Mouse (Mus musculus) neural tube, embryonic 15.5 days (tissue): ENCODE measurements around the gene Capn10. TPM values are rescaled to one million over a fixed set of nuclear protein-coding genes. Genes with fewer than 3 reads are reported as not detected.
A peak's percentile ranks its signal among the peaks of the same experiment; 100 is the strongest.

Experiments
- ATAC-seq: fragments of 200-750 bp; cut with Nextera tagmentation; 2 replicates; pipeline ENCODE4 v1.8.0; 2017; ENCODE audit warnings: mild to moderate bottlenecking, moderate TSS enrichment, moderate library complexity; ENCODE audit not compliant: low FRiP score
- H3K27ac ChIP-seq: fragments of 300-500 bp; sonication (generic); replicated peaks from 2 replicates; pipeline ENCODE4 v1.5.1; 2015; ENCODE audit warnings: mild to moderate bottlenecking, inconsistent platforms
- H3K27me3 ChIP-seq: fragments of 300-500 bp; sonication (generic); replicated peaks from 2 replicates; pipeline ENCODE4 v1.6.1; 2015; ENCODE audit warnings: inconsistent platforms
- H3K36me3 ChIP-seq: fragments of 300-500 bp; sonication (generic); 2 replicates; pipeline ENCODE4 v1.6.1; 2015; ENCODE audit warnings: inconsistent platforms
- H3K4me1 ChIP-seq: fragments of 300-500 bp; sonication (generic); 2 replicates; pipeline ENCODE4 v1.6.1; 2015; ENCODE audit warnings: inconsistent platforms
- H3K4me2 ChIP-seq: fragments of 300-500 bp; sonication (generic); 2 replicates; pipeline ENCODE4 v1.6.1; 2015; ENCODE audit warnings: inconsistent platforms, mild to moderate bottlenecking, moderate library complexity
- H3K4me3 ChIP-seq: fragments of 300-500 bp; sonication (generic); replicated peaks from 2 replicates; pipeline ENCODE4 v1.5.1; 2015; ENCODE audit warnings: mild to moderate bottlenecking, inconsistent platforms
- H3K9ac ChIP-seq: fragments of 300-500 bp; sonication (generic); replicated peaks from 2 replicates; pipeline ENCODE4 v1.6.1; 2015; ENCODE audit warnings: mild to moderate bottlenecking, inconsistent platforms
- H3K9me3 ChIP-seq: fragments of 300-500 bp; sonication (generic); replicated peaks from 2 replicates; pipeline ENCODE4 v1.6.1; 2016; ENCODE audit warnings: inconsistent platforms
- WGBS: fragments of 180-500 bp; shearing (Covaris S2); methylation state at CpG from one replicate; pipeline ENCODE4 v1.1.7; 2015; ENCODE audit warnings: mixed read lengths; 5-methylcytosine and 5-hydroxymethylcytosine counted together
- polyA plus RNA-seq: library from polyadenylated mRNA; unstranded; fragments of >200 nt; fragmentation: Nextera tagmentation; extraction: Ambion mirVana; gene quantifications from 2 replicates; pipeline ENCODE4 v1.2.1, GENCODE M21; 2015

Gene Capn10
- 55.4 and 60.8 TPM in 2 replicates for polyA plus RNA-seq

GRCm38 (mm10) chr1:92934182-92934827 lies at the start of gene Capn10:
Gene Capn10, plus strand, starts transcription at chr1:92934376.
- ATAC-seq = peak; percentile 100
- peaks cover 18% of the 10 kb centered on the region for H3K36me3 ChIP-seq
- H3K4me3 ChIP-seq = peak within 1 kb of the TSS; percentile 67
- peak within 1 kb of the TSS; percentile 90 for H3K4me2 ChIP-seq
- H3K4me1 ChIP-seq = peaks cover 33% of the 10 kb centered on the region
- peak within 1 kb of the TSS; percentile 65 for H3K9ac ChIP-seq
- no peaks in the 10 kb centered on the region for H3K9me3 ChIP-seq
- peaks cover 5% of the 10 kb centered on the region; the same call in 1 of the 2 replicates for H3K27me3 ChIP-seq
- WGBS = under 1% methylated on average over 45 of the region's 45 CpGs
- peak within 1 kb of the TSS; percentile 99 for H3K27ac ChIP-seq

GRCm38 (mm10) chr1:92888901-92889655 lies 45.1 kb upstream of the Capn10 start:
- H3K9me3 ChIP-seq = no peaks in the 10 kb centered on the region
- H3K9ac ChIP-seq = no peak overlapping the region
- no peak overlapping the region for H3K27ac ChIP-seq
- H3K4me2 ChIP-seq = no peak overlapping the region
- no peaks in the 10 kb centered on the region for H3K4me1 ChIP-seq
- no peak overlapping the region for H3K4me3 ChIP-seq
- H3K27me3 ChIP-seq = no peaks in the 10 kb centered on the region
- WGBS = 67% methylated on average over 7 of the region's 7 CpGs
- no peak for ATAC-seq
- no peaks in the 10 kb centered on the region for H3K36me3 ChIP-seq

GRCm38 (mm10) chr1:92892791-92893190 lies 41.4 kb upstream of the Capn10 start:
- no peak overlapping the region for H3K9ac ChIP-seq
- 75% methylated on average over 3 of the region's 3 CpGs for WGBS
- no peak for ATAC-seq

GRCm38 (mm10) chr1:92893896-92894295 lies 40.3 kb upstream of the Capn10 start:
- Histone ChIP-seq H3K27ac (no peak overlapping the region), H3K4me3 (no peak overlapping the region), H3K27me3 (no peaks in the 10 kb centered on the region), H3K36me3 (no peaks in the 10 kb centered on the region), H3K4me2 (no peak overlapping the region), H3K4me1 (no peaks in the 10 kb centered on the region), H3K9me3 (no peaks in the 10 kb centered on the region), H3K9ac (no peak overlapping the region)
- WGBS = 81% methylated on average over 3 of the region's 3 CpGs
- no peak for ATAC-seq

More at GRCm38 (mm10) chr1:92892791-92893190, 41.4 kb upstream of the Capn10 start:
- Histone ChIP-seq H3K9me3 (no peaks in the 10 kb centered on the region), H3K27ac (no peak overlapping the region), H3K4me1 (no peaks in the 10 kb centered on the region), H3K27me3 (no peaks in the 10 kb centered on the region), H3K4me3 (no peak overlapping the region), H3K36me3 (no peaks in the 10 kb centered on the region), H3K4me2 (no peak overlapping the region)

- Histone ChIP-seq H3K9ac (no peak overlapping the region), H3K4me2 (no peak overlapping the region), H3K27me3 (no peaks in the 10 kb centered on the region), H3K4me3 (no peak overlapping the region), H3K9me3 (no peaks in the 10 kb centered on the region), H3K36me3 (no peaks in the 10 kb centered on the region), H3K27ac (no peak overlapping the region), H3K4me1 (no peaks in the 10 kb centered on the region)
- peak; percentile 77 for ATAC-seq
- WGBS = 15% methylated on average over 3 of the region's 3 CpGs
Observed at GRCm38 (mm10) chr1:92895089-92895488, 39.1 kb upstream of the Capn10 start.

- Histone ChIP-seq H3K4me3 (peak within 1 kb of the TSS; percentile 19), H3K4me1 (peaks cover 22% of the 10 kb centered on the region), H3K36me3 (no peaks in the 10 kb centered on the region), H3K4me2 (peak within 1 kb of the TSS; percentile 54), H3K27me3 (0 out of 2 replicates have a peak, but pooled peaks cover 5% of the 10 kb centered on the region), H3K9me3 (no peaks in the 10 kb centered on the region), H3K9ac (no peak within 1 kb of the TSS), H3K27ac (peak within 1 kb of the TSS; percentile 41; the same call in 1 of the 2 replicates)
- peak; percentile 21 for ATAC-seq
- WGBS = under 1% methylated on average over 15 of the region's 15 CpGs
Observed at GRCm38 (mm10) chr1:92902786-92903185, 31.4 kb upstream of the Capn10 start, which contains the start of gene Ankmy1. Gene Ankmy1, minus strand, starts transcription at chr1:92902906.

- Histone ChIP-seq H3K4me2 (no peak overlapping the region), H3K27me3 (0 out of 2 replicates have a peak, but pooled peaks cover 5% of the 10 kb centered on the region), H3K36me3 (no peaks in the 10 kb centered on the region), H3K4me3 (no peak overlapping the region), H3K9me3 (no peaks in the 10 kb centered on the region), H3K4me1 (peaks cover 27% of the 10 kb centered on the region), H3K27ac (no peak overlapping the region), H3K9ac (no peak overlapping the region)
- no peak for ATAC-seq
- 79% methylated on average over 4 of the region's 4 CpGs for WGBS
Observed at GRCm38 (mm10) chr1:92903627-92904026, 30.5 kb upstream of the Capn10 start.

- ATAC-seq = no peak
- H3K27ac ChIP-seq = no peak overlapping the region
- H3K4me1 ChIP-seq = peaks cover 41% of the 10 kb centered on the region
- H3K4me2 ChIP-seq = no peak overlapping the region; the same call in 1 of the 2 replicates
- H3K27me3 ChIP-seq = 0 out of 2 replicates have a peak, but pooled peaks cover 5% of the 10 kb centered on the region
- H3K9me3 ChIP-seq = no peaks in the 10 kb centered on the region
- no peaks in the 10 kb centered on the region for H3K36me3 ChIP-seq
- H3K4me3 ChIP-seq = no peak overlapping the region
- H3K9ac ChIP-seq = no peak overlapping the region
- WGBS = 95% methylated on average over 2 of the region's 2 CpGs
Observed at GRCm38 (mm10) chr1:92905703-92906310, 28.4 kb upstream of the Capn10 start.

GRCm38 (mm10) chr1:92906779-92907631 lies 27.2 kb upstream of the Capn10 start, which contains the start of gene Dusp28:
Gene Dusp28, plus strand, starts transcription at chr1:92906981.
- H3K4me2 ChIP-seq = peak within 1 kb of the TSS; percentile 84
- H3K27ac ChIP-seq = peak within 1 kb of the TSS; percentile 92
- H3K9ac ChIP-seq = peak within 1 kb of the TSS; percentile 67
- ATAC-seq = peak; percentile 92
- H3K4me3 ChIP-seq = peak within 1 kb of the TSS; percentile 73
- under 1% methylated on average over 81 of the region's 81 CpGs for WGBS
- H3K27me3 ChIP-seq = 0 out of 2 replicates have a peak, but pooled peaks cover under 1% of the 10 kb centered on the region
- no peaks in the 10 kb centered on the region for H3K9me3 ChIP-seq
- no peaks in the 10 kb centered on the region for H3K36me3 ChIP-seq
- H3K4me1 ChIP-seq = peaks cover 47% of the 10 kb centered on the region

GRCm38 (mm10) chr1:92907632-92908360 lies 26.4 kb upstream of the Capn10 start:
- no peaks in the 10 kb centered on the region for H3K9me3 ChIP-seq
- peak overlapping the region; percentile 84 for H3K4me2 ChIP-seq
- peak overlapping the region; percentile 73 for H3K4me3 ChIP-seq
- H3K36me3 ChIP-seq = no peaks in the 10 kb centered on the region
- no peaks in the 10 kb centered on the region for H3K27me3 ChIP-seq
- peak overlapping the region; percentile 67 for H3K9ac ChIP-seq
- peak overlapping the region; percentile 92 for H3K27ac ChIP-seq
- ATAC-seq = no peak
- 42% methylated on average over 20 of the region's 20 CpGs for WGBS
- H3K4me1 ChIP-seq = peaks cover 50% of the 10 kb centered on the region
